8 mouse cellular contexts compared by ENCODE assay signal in genomic region chr3:108209001-108209400, GRCm38 (mm10). TPM values are rescaled to one million over a fixed set of nuclear protein-coding genes. Genes with fewer than 3 reads are reported as not detected.
A peak's percentile ranks its signal among the peaks of the same experiment; 100 is the strongest.
DNase-seq lines count a peak whose midpoint lies in the region; ATAC-seq and TF ChIP-seq lines count a peak whose summit lies in the region.

No protein-coding gene starts in this region.

- DNase-seq in CH12.LX (ENCODE audit: extremely low read depth) = no peak
- no peak for DNase-seq in forebrain, postnatal 0 days
- DNase-seq in spleen, postnatal 10 days (ENCODE audit: low spot score in 2 of 2) = no peak
- DNase-seq in retina, postnatal 1 day = no peak
- DNase-seq in kidney, adult 9 months = no peak

- dilution Hi-C loops in CH12.LX (cut with MboI; ENCODE audit: extremely low pct_ligation_motif_present, extremely low pct_unique_long_range_greater_than_20kb, low sequenced_read_pairs) = no loop called here

- no peaks in the 10 kb centered on the region for H3K9me3 ChIP-seq in erythroblast, embryonic 14.5 days (ENCODE audit: control insufficient read depth, low read length)
- H3K9me3 ChIP-seq in CH12.LX (replicated peaks; ENCODE audit: low read length) = no peaks in the 10 kb centered on the region
- H3K9me3 ChIP-seq in forebrain, postnatal 0 days (ENCODE audit: low read length) = no peaks in the 10 kb centered on the region
- H3K9me3 ChIP-seq in liver, embryonic 16.5 days (replicated peaks; ENCODE audit: control insufficient read depth, low read length) = no peaks in the 10 kb centered on the region

- TF ChIP-seq RAD21 in CH12.LX (IDR thresholded peaks at IDR 0.05; ENCODE audit: low read depth, low read length) = no peak

- H3K27ac ChIP-seq in CH12.LX (ENCODE audit: insufficient read depth, low read depth) = no peak overlapping the region
- no peak overlapping the region for H3K27ac ChIP-seq in forebrain, postnatal 0 days (ENCODE audit: low read depth, low read length)
- H3K27ac ChIP-seq in liver, embryonic 16.5 days (ENCODE audit: low read length) = no peak overlapping the region

- WGBS in forebrain, postnatal 0 days = 61% methylated on average over 3 of the region's 3 CpGs
- WGBS in liver, embryonic 16.5 days (ENCODE audit: insufficient replicate concordance) = 67% methylated on average over 3 of the region's 3 CpGs

- no peak for ATAC-seq in erythroblast, adult 5-6 weeks (replicated peaks; ENCODE audit: low FRiP score, poor library complexity, severe bottlenecking)
- no peak for ATAC-seq in forebrain, postnatal 0 days
- no peak for ATAC-seq in liver, embryonic 16.5 days (ENCODE audit: low read depth)

- in situ Hi-C loops in CH12.LX (cut with MboI; ENCODE audit: low pct_ligation_motif_present, low pct_unique_long_range_greater_than_20kb, low sequenced_read_pairs) = loop anchor here (5.0 kb wide), 1 partner anchor 42 kb away; no protein-coding TSS in a partner anchor

- TF ChIP-seq POLR2A in CH12.LX (IDR thresholded peaks at IDR 0.05; ENCODE audit: low read depth, low read length) = no peak

- peak overlapping the region; percentile 80; the same call in 1 of the 2 replicates for H3K9ac ChIP-seq in CH12.LX (ENCODE audit: insufficient read depth, low read depth)
- peak overlapping the region; percentile 83 for H3K9ac ChIP-seq in forebrain, postnatal 0 days
- H3K9ac ChIP-seq in liver, embryonic 16.5 days (ENCODE audit: low read depth, low read length) = no peak overlapping the region

- H3K36me3 ChIP-seq in erythroblast, embryonic 14.5 days (ENCODE audit: control insufficient read depth) = peaks cover 32% of the 10 kb centered on the region
- H3K36me3 ChIP-seq in CH12.LX (replicated peaks in 1 of 2; ENCODE audit: control insufficient read depth in 1 of 2, insufficient read depth in 1 of 2, low read length in 1 of 2) = peaks cover 15 to 44% of the 10 kb centered on the region in 2 experiments
- peaks cover 32% of the 10 kb centered on the region for H3K36me3 ChIP-seq in forebrain, postnatal 0 days (ENCODE audit: insufficient read depth)
- no peaks in the 10 kb centered on the region for H3K36me3 ChIP-seq in liver, embryonic 16.5 days (ENCODE audit: control insufficient read depth, insufficient read depth)

- TF ChIP-seq EP300 in CH12.LX (IDR thresholded peaks at IDR 0.05; ENCODE audit: low read length) = no peak

- peaks cover 24% of the 10 kb centered on the region for H3K27me3 ChIP-seq in erythroblast, embryonic 14.5 days (ENCODE audit: control insufficient read depth)
- H3K27me3 ChIP-seq in CH12.LX (replicated peaks) = peaks cover 29% of the 10 kb centered on the region
- H3K27me3 ChIP-seq in forebrain, postnatal 0 days (ENCODE audit: insufficient read depth, low read length) = no peaks in the 10 kb centered on the region
- no peaks in the 10 kb centered on the region for H3K27me3 ChIP-seq in liver, embryonic 16.5 days (ENCODE audit: control insufficient read depth, insufficient read depth, low read depth, low read length)

- H3K4me1 ChIP-seq in erythroblast, embryonic 14.5 days (ENCODE audit: control insufficient read depth) = peaks cover 26% of the 10 kb centered on the region
- peaks cover 5 to 20% of the 10 kb centered on the region in 2 experiments; a peak in 3 of 4 replicates for H3K4me1 ChIP-seq in CH12.LX (ENCODE audit: control insufficient read depth in 1 of 2, insufficient read depth in 2 of 2)
- peaks cover 25% of the 10 kb centered on the region for H3K4me1 ChIP-seq in forebrain, postnatal 0 days (ENCODE audit: insufficient read depth)
- H3K4me1 ChIP-seq in liver, embryonic 16.5 days (ENCODE audit: control insufficient read depth, low read depth, low read length) = peaks cover 18% of the 10 kb centered on the region

- H3K4me2 ChIP-seq in CH12.LX (ENCODE audit: insufficient read depth, low read depth, poor library complexity, severe bottlenecking) = no peak overlapping the region; the same call in 1 of the 2 replicates
- peak overlapping the region; percentile 89 for H3K4me2 ChIP-seq in forebrain, postnatal 0 days (ENCODE audit: low read depth)
- peak overlapping the region; percentile 94 for H3K4me2 ChIP-seq in liver, embryonic 16.5 days (ENCODE audit: low read depth, low read length)

- H3K79me2 ChIP-seq in CH12.LX (replicated peaks; ENCODE audit: control insufficient read depth, extremely low read depth, insufficient read depth, poor library complexity, severe bottlenecking) = no peaks in the 10 kb centered on the region

- peak overlapping the region; percentile 89 for H3K4me3 ChIP-seq in erythroblast, embryonic 14.5 days (replicated peaks)
- peak overlapping the region in 2 of 3 experiments; percentile 13 to 70 for H3K4me3 ChIP-seq in CH12.LX (replicated peaks in 1 of 3; ENCODE audit: low read depth in 2 of 3, low read length in 2 of 3, poor library complexity in 1 of 3)
- peak overlapping the region; percentile 61 for H3K4me3 ChIP-seq in forebrain, postnatal 0 days (ENCODE audit: low read depth, low read length)
- no peak overlapping the region for H3K4me3 ChIP-seq in liver, embryonic 16.5 days (ENCODE audit: low read depth, low read length)

- no peak for TF ChIP-seq CTCF in CH12.LX (conservative IDR thresholded peaks at IDR 0.05 in 1 of 2, IDR thresholded peaks at IDR 0.05 in 1 of 2; ENCODE audit: low read depth in 2 of 2, low read length in 2 of 2)
- no peak for TF ChIP-seq CTCF in forebrain, postnatal 0 days (IDR thresholded peaks at IDR 0.05; ENCODE audit: low read depth)

TF ChIP-seq in CH12.LX, 34 proteins besides CTCF, POLR2A, EP300 and RAD21 (continues in another document):
- TF ChIP-seq BHLHE40 (IDR thresholded peaks at IDR 0.05; ENCODE audit: low read depth, low read length) = no peak
- TF ChIP-seq MEF2A (IDR thresholded peaks at IDR 0.05; ENCODE audit: borderline replicate concordance, low read depth, low read length) = no peak
- no peak for TF ChIP-seq ZKSCAN1 (IDR thresholded peaks at IDR 0.05; ENCODE audit: borderline replicate concordance, low read depth, low read length)
- TF ChIP-seq SIN3A (IDR thresholded peaks at IDR 0.05; ENCODE audit: low read length) = no peak
- no peak for TF ChIP-seq IRF4 (IDR thresholded peaks at IDR 0.05; ENCODE audit: low read depth, low read length)
- TF ChIP-seq NELFE (IDR thresholded peaks at IDR 0.05; ENCODE audit: low read depth, low read length) = no peak

RNA-seq across cellular contexts. Expression of gene Atxn7l2, which starts 1.7 kb away (rescaled TPM):
- 0.55 and 0.90 TPM in 2 replicates for polyA plus RNA-seq in erythroblast, embryonic 14.5 days (2012)
- total RNA-seq in erythroblast, adult 5-6 weeks (2015; ENCODE audit: low replicate concordance) = 0.58 and 0.84 TPM in 2 replicates
- total RNA-seq in erythroblast, adult 5-6 weeks (2017; ENCODE audit: low replicate concordance) = 0.56 and 1.4 TPM in 2 replicates
- total RNA-seq in CH12.LX (2012; rRNA removed) (4.2 and 4.5 TPM in 2 replicates), CH12.LX (2014; rRNA removed) (3.4 and 3.8 TPM in 2 replicates)
- 10.7 and 13.3 TPM in 2 replicates for polyA plus RNA-seq in CH12.LX (2012; ENCODE audit: insufficient read length, low read depth)
- 22.0 and 23.4 TPM in 2 replicates for total RNA-seq in forebrain, postnatal 0 days (2014; rRNA removed)
- 18.1 and 20.7 TPM in 2 replicates for polyA plus RNA-seq in forebrain, postnatal 0 days (2015; fragmentation: Nextera tagmentation; extraction: Ambion mirVana)
- polyA plus RNA-seq in liver, embryonic 16.5 days (2015; fragmentation: Nextera tagmentation; extraction: Ambion mirVana) = 2.0 and 2.1 TPM in 2 replicates

RNA-seq across cellular contexts. Expression of gene Cyb561d1, which starts 8.0 kb away (rescaled TPM):
- polyA plus RNA-seq in erythroblast, embryonic 14.5 days (2012) = 0.33 and 0.34 TPM in 2 replicates
- total RNA-seq in erythroblast, adult 5-6 weeks (2015; ENCODE audit: low replicate concordance) = 0.63 and 1.3 TPM in 2 replicates
- 1.1 and 1.7 TPM in 2 replicates for total RNA-seq in erythroblast, adult 5-6 weeks (2017; ENCODE audit: low replicate concordance)
- total RNA-seq in CH12.LX (2012; rRNA removed) (2.4 and 2.6 TPM in 2 replicates), CH12.LX (2014; rRNA removed) (2.0 and 2.2 TPM in 2 replicates)
- 4.0 and 4.1 TPM in 2 replicates for polyA plus RNA-seq in CH12.LX (2012; ENCODE audit: insufficient read length, low read depth)
- total RNA-seq in forebrain, postnatal 0 days (2014; rRNA removed) = 4.1 and 5.4 TPM in 2 replicates
- polyA plus RNA-seq in forebrain, postnatal 0 days (2015; fragmentation: Nextera tagmentation; extraction: Ambion mirVana) = 3.3 and 4.5 TPM in 2 replicates
- 1.9 TPM in 2 replicates for polyA plus RNA-seq in liver, embryonic 16.5 days (2015; fragmentation: Nextera tagmentation; extraction: Ambion mirVana)

RNA-seq across cellular contexts. Expression of gene Sypl2, which starts 17.4 kb away (rescaled TPM):
- polyA plus RNA-seq in erythroblast, embryonic 14.5 days (2012) = not detected in 2 replicates
- not detected in 2 replicates for total RNA-seq in erythroblast, adult 5-6 weeks (2015; ENCODE audit: low replicate concordance)
- total RNA-seq in erythroblast, adult 5-6 weeks (2017; ENCODE audit: low replicate concordance) = not detected in 2 replicates
- not detected in 2 replicates for total RNA-seq in CH12.LX (2012; rRNA removed)
- total RNA-seq in CH12.LX (2014; rRNA removed) = not detected in 2 replicates
- not detected in 2 replicates for polyA plus RNA-seq in CH12.LX (2012; ENCODE audit: insufficient read length, low read depth)
- 0.29 and 1.0 TPM in 2 replicates for total RNA-seq in forebrain, postnatal 0 days (2014; rRNA removed)
- polyA plus RNA-seq in forebrain, postnatal 0 days (2015; fragmentation: Nextera tagmentation; extraction: Ambion mirVana) = 0.42 and 0.70 TPM in 2 replicates
- 0.20 and 0.71 TPM in 2 replicates for polyA plus RNA-seq in liver, embryonic 16.5 days (2015; fragmentation: Nextera tagmentation; extraction: Ambion mirVana)

RNA-seq across cellular contexts. Expression of gene Amigo1, which starts 22.9 kb away (rescaled TPM):
- polyA plus RNA-seq in erythroblast, embryonic 14.5 days (2012) = 0.01 TPM in 1 of 2 replicates, not detected in the other
- total RNA-seq in erythroblast, adult 5-6 weeks (2015; ENCODE audit: low replicate concordance) = not detected in 2 replicates
- total RNA-seq in erythroblast, adult 5-6 weeks (2017; ENCODE audit: low replicate concordance) = 0.77 TPM in 1 of 2 replicates, not detected in the other
- total RNA-seq in CH12.LX (2012; rRNA removed) (0.59 and 0.76 TPM in 2 replicates), CH12.LX (2014; rRNA removed) (0.07 and 0.21 TPM in 2 replicates)
- 0.12 TPM in 1 of 2 replicates, not detected in the other for polyA plus RNA-seq in CH12.LX (2012; ENCODE audit: insufficient read length, low read depth)
- 20.4 and 22.0 TPM in 2 replicates for total RNA-seq in forebrain, postnatal 0 days (2014; rRNA removed)
- 9.4 and 12.1 TPM in 2 replicates for polyA plus RNA-seq in forebrain, postnatal 0 days (2015; fragmentation: Nextera tagmentation; extraction: Ambion mirVana)
- 0.61 and 0.64 TPM in 2 replicates for polyA plus RNA-seq in liver, embryonic 16.5 days (2015; fragmentation: Nextera tagmentation; extraction: Ambion mirVana)

RNA-seq across cellular contexts. Expression of gene Psma5, which starts 47.7 kb away (rescaled TPM):
- polyA plus RNA-seq in erythroblast, embryonic 14.5 days (2012) = 0.21 and 0.71 TPM in 2 replicates
- 39.8 and 54.5 TPM in 2 replicates for total RNA-seq in erythroblast, adult 5-6 weeks (2015; ENCODE audit: low replicate concordance)
- total RNA-seq in erythroblast, adult 5-6 weeks (2017; ENCODE audit: low replicate concordance) = 49.6 and 55.6 TPM in 2 replicates
- total RNA-seq in CH12.LX (2012; rRNA removed) (245 and 297 TPM in 2 replicates), CH12.LX (2014; rRNA removed) (341 and 378 TPM in 2 replicates)
- 251 and 264 TPM in 2 replicates for polyA plus RNA-seq in CH12.LX (2012; ENCODE audit: insufficient read length, low read depth)
- 134 and 189 TPM in 2 replicates for total RNA-seq in forebrain, postnatal 0 days (2014; rRNA removed)
- 239 and 278 TPM in 2 replicates for polyA plus RNA-seq in forebrain, postnatal 0 days (2015; fragmentation: Nextera tagmentation; extraction: Ambion mirVana)
- 126 and 136 TPM in 2 replicates for polyA plus RNA-seq in liver, embryonic 16.5 days (2015; fragmentation: Nextera tagmentation; extraction: Ambion mirVana)
